Mouse (Mus musculus) forebrain, embryonic 10.5 days (tissue): ENCODE measurements at regions not wholly inside any gene's neighbourhood (a gene's known extent, or its start where the extent isn't known, plus 50 kb on each side); places are given as distances from the start of the nearest gene placed in this dataset.
A peak's percentile ranks its signal among the peaks of the same experiment; 100 is the strongest.

Source experiments
- DNase-seq: peaks from one replicate; pipeline ENCODE4 v3.0.0-alpha.2; 2017; ENCODE audit warnings: low spot score; ENCODE audit errors: extremely low spot score
- H3K27ac ChIP-seq: fragments of 300-500 bp; sonication (generic); 2 replicates; pipeline ENCODE4 v1.5.1; 2016; ENCODE audit warnings: mild to moderate bottlenecking
- H3K27me3 ChIP-seq: fragments of 300-500 bp; sonication (generic); 2 replicates; pipeline ENCODE4 v1.6.1; 2016; ENCODE audit warnings: mild to moderate bottlenecking; ENCODE audit not compliant: poor library complexity, severe bottlenecking
- H3K36me3 ChIP-seq: fragments of 300-500 bp; sonication (generic); replicated peaks from 2 replicates; pipeline ENCODE4 v1.6.1; 2016; ENCODE audit warnings: mild to moderate bottlenecking, moderate library complexity
- H3K4me1 ChIP-seq: fragments of 300-500 bp; sonication (generic); 2 replicates; pipeline ENCODE4 v1.6.1; 2016
- H3K4me3 ChIP-seq: fragments of 300-500 bp; sonication (generic); 2 replicates; pipeline ENCODE4 v1.5.1; 2016; ENCODE audit warnings: mild to moderate bottlenecking, moderate library complexity
- H3K9me3 ChIP-seq: fragments of 300-500 bp; sonication (generic); 2 replicates; pipeline ENCODE4 v1.6.1; 2016; ENCODE audit warnings: mild to moderate bottlenecking, moderate library complexity
- WGBS: fragments of 180-500 bp; shearing (Covaris S2); methylation state at CpG from one replicate; pipeline ENCODE4 v1.1.7; 2016; 5-methylcytosine and 5-hydroxymethylcytosine counted together

- DNase-seq: no peak
- Histone ChIP-seq H3K36me3 (no peaks in the 10 kb centered on the region), H3K9me3 (no peaks in the 10 kb centered on the region), H3K27me3 (peaks cover 57% of the 10 kb centered on the region), H3K4me1 (peaks cover 34% of the 10 kb centered on the region), H3K4me3 (no peak overlapping the region), H3K27ac (no peak overlapping the region)
- WGBS: 53% methylated on average over 4 of the region's 4 CpGs
These were observed 197.0 kb upstream of the Cadm1 start for GRCm38 (mm10) chr9:47332929-47333328.

- peaks cover 22% of the 10 kb centered on the region for H3K4me1 ChIP-seq
- H3K4me3 ChIP-seq: no peak overlapping the region
- H3K27me3 ChIP-seq: peaks cover 56% of the 10 kb centered on the region
- 63% methylated on average over 4 of the region's 4 CpGs for WGBS
- DNase-seq: no peak
- H3K9me3 ChIP-seq: no peaks in the 10 kb centered on the region
- H3K36me3 ChIP-seq: no peaks in the 10 kb centered on the region
- no peak overlapping the region for H3K27ac ChIP-seq
These were observed 191.8 kb upstream of the Cadm1 start for GRCm38 (mm10) chr9:47338221-47338620.

- no peak for DNase-seq
- H3K36me3 ChIP-seq: no peaks in the 10 kb centered on the region
- H3K4me1 ChIP-seq: peaks cover 13% of the 10 kb centered on the region; the same call in 1 of the 2 replicates
- 84% methylated on average over 2 of the region's 2 CpGs for WGBS
- no peak overlapping the region for H3K27ac ChIP-seq
- H3K27me3 ChIP-seq: peaks cover 88% of the 10 kb centered on the region
- no peaks in the 10 kb centered on the region for H3K9me3 ChIP-seq
- H3K4me3 ChIP-seq: no peak overlapping the region
These were observed 183.4 kb upstream of the Cadm1 start for GRCm38 (mm10) chr9:47346527-47347111.

GRCm38 (mm10) chr9:47350301-47350700, 179.7 kb upstream of the Cadm1 start:
- H3K36me3 ChIP-seq: no peaks in the 10 kb centered on the region
- no peak for DNase-seq
- H3K27ac ChIP-seq: no peak overlapping the region
- peaks cover 89% of the 10 kb centered on the region for H3K27me3 ChIP-seq
- H3K9me3 ChIP-seq: no peaks in the 10 kb centered on the region
- 90% methylated on average over 5 of the region's 5 CpGs for WGBS
- no peak overlapping the region for H3K4me3 ChIP-seq
- H3K4me1 ChIP-seq: peaks cover 35% of the 10 kb centered on the region

- no peak overlapping the region for H3K27ac ChIP-seq
- peaks cover 35% of the 10 kb centered on the region for H3K4me1 ChIP-seq
- H3K4me3 ChIP-seq: no peak overlapping the region
- WGBS: 86% methylated on average over 6 of the region's 6 CpGs
- H3K27me3 ChIP-seq: peaks cover 88% of the 10 kb centered on the region
- no peaks in the 10 kb centered on the region for H3K36me3 ChIP-seq
- DNase-seq: no peak
- H3K9me3 ChIP-seq: no peaks in the 10 kb centered on the region
These were observed 178.9 kb upstream of the Cadm1 start for GRCm38 (mm10) chr9:47351036-47351435.

- DNase-seq: peak; percentile 59
- no peaks in the 10 kb centered on the region for H3K36me3 ChIP-seq
- H3K4me1 ChIP-seq: peaks cover 41% of the 10 kb centered on the region
- peaks cover 91% of the 10 kb centered on the region for H3K27me3 ChIP-seq
- 18% methylated on average over 2 of the region's 2 CpGs for WGBS
- H3K4me3 ChIP-seq: no peak overlapping the region
- peak overlapping the region; percentile 57; the same call in 1 of the 2 replicates for H3K27ac ChIP-seq
- H3K9me3 ChIP-seq: no peaks in the 10 kb centered on the region
These were observed 177.0 kb upstream of the Cadm1 start for GRCm38 (mm10) chr9:47353017-47353416.

- 85% methylated on average over 5 of the region's 5 CpGs for WGBS
- peaks cover 46% of the 10 kb centered on the region for H3K4me1 ChIP-seq
- H3K36me3 ChIP-seq: no peaks in the 10 kb centered on the region
- no peak overlapping the region for H3K4me3 ChIP-seq
- DNase-seq: no peak
- no peak overlapping the region for H3K27ac ChIP-seq
- no peaks in the 10 kb centered on the region for H3K9me3 ChIP-seq
- H3K27me3 ChIP-seq: peaks cover 91% of the 10 kb centered on the region
These were observed 176.0 kb upstream of the Cadm1 start for GRCm38 (mm10) chr9:47353972-47354371.

DNA sequence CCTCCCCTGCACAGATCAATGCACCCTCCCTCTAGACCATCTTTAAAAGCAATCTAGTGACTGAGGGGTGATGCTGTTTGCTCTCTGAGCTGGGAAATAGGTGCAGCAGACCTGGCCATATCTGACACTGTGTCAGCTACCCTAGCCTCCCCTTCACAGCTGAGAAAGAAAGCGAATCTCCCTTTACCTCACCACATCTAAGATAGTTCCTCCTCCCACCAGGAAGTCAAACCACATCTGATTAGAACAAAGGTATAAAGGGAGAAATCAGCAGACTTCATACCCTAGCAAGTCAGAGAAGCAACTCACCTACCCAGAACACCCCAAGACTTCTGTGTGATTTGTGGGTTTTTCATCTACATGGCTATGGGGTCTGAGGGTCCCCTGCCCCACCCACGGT, 175.6 kb upstream of the Cadm1 start:
- Histone ChIP-seq H3K4me3 (no peak overlapping the region), H3K27ac (0 out of 2 replicates have a peak overlapping the region, but pooled peaks have one; percentile 4), H3K27me3 (peaks cover 91% of the 10 kb centered on the region), H3K36me3 (no peaks in the 10 kb centered on the region), H3K4me1 (peaks cover 46% of the 10 kb centered on the region), H3K9me3 (no peaks in the 10 kb centered on the region)
- WGBS: 82% methylated on average over 2 of the region's 2 CpGs
- no peak for DNase-seq

DNA sequence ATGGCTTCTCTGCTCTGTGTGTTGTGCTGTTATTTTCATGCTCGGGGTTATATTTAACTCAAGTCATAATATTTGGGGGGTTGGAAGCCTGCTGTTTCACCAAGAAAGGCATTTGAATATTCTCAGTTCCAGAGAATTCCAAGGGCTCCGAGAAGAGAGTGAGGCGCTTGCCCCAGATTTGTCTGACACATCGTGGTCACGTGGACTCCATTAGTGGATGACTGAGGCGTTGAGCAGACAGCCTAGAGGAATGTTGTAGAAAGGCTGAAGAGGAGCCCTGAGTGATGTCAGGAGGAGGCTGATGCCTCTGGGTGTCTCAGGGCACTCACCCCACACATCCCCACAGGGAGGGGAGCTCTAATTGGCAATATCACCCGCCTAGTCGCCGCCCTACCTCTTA, 175.1 kb upstream of the Cadm1 start:
- DNase-seq: no peak
- H3K4me1 ChIP-seq: peaks cover 46% of the 10 kb centered on the region
- 91% methylated on average over 9 of the region's 9 CpGs for WGBS

DNA sequence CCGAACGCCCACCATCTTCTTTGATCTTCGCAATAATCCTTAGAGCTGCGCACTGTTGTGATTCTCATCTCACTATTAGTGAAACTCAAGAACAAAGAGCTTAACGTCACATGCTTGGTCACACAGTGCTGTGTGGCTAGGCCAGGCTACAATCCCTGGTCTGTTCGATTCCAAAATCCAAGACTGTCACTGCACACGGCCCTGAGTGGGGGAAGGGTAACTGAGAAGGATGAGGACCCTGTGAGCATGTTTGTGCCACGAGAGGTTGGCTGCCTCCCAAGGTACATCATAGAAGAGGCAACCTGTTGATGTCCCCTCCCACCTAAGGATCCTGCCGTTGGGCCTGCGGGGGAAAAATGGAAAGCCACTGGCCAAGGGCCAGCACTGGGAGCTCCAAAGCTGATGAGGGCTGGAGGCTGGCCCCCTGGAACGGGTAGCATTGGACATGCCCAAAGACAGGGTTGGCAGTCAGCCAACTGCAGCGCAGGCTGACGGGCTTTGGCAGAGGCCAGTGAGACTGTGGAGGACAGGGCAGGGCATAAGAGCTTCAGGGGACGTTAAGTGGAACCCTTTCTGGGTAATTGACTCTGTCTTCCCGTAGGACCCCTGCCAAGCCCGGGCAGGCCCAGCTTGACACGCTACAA, 172.1 kb upstream of the Cadm1 start:
- H3K27me3 ChIP-seq: peaks cover 90% of the 10 kb centered on the region
- H3K27ac ChIP-seq: no peak overlapping the region; the same call in 1 of the 2 replicates
- no peak for DNase-seq
- peaks cover 42% of the 10 kb centered on the region for H3K4me1 ChIP-seq
- no peak overlapping the region for H3K4me3 ChIP-seq
- no peaks in the 10 kb centered on the region for H3K36me3 ChIP-seq
- WGBS: 85% methylated on average over 17 of the region's 17 CpGs
- no peaks in the 10 kb centered on the region for H3K9me3 ChIP-seq

More for the DNA sequence above, 175.1 kb upstream of the Cadm1 start:
- 0 out of 2 replicates have a peak overlapping the region, but pooled peaks have one; percentile 4 for H3K27ac ChIP-seq
- no peak overlapping the region for H3K4me3 ChIP-seq
- peaks cover 91% of the 10 kb centered on the region for H3K27me3 ChIP-seq
- H3K36me3 ChIP-seq: no peaks in the 10 kb centered on the region
- no peaks in the 10 kb centered on the region for H3K9me3 ChIP-seq

GRCm38 (mm10) chr9:47358400-47358767, 171.6 kb upstream of the Cadm1 start:
- 76% methylated on average over 4 of the region's 4 CpGs for WGBS
- Histone ChIP-seq H3K4me1 (peaks cover 42% of the 10 kb centered on the region), H3K27me3 (peaks cover 94% of the 10 kb centered on the region), H3K36me3 (no peaks in the 10 kb centered on the region), H3K4me3 (no peak overlapping the region), H3K27ac (no peak overlapping the region), H3K9me3 (no peaks in the 10 kb centered on the region)
- DNase-seq: no peak

DNA sequence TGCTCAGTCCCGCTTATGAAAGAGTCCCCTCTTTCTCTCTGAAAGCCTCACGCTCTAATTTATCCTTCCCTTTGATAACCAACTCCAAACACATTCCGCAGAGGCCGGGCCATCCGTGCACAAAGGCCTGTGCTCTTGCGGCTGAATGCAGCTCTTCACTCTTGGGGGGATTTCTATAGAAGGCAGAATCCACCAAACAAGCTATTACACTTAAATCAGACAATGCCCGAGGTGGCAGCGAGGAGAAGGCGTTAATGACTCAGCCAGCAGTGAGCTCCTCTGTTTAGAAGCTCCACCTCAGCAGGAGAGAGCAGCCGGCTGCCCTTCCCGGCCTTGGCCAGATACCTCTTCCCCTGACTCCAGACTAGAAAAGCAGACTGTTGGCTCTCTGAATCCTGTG, 166.9 kb upstream of the Cadm1 start:
- Histone ChIP-seq H3K27ac (peak overlapping the region; percentile 78), H3K27me3 (peaks cover 99% of the 10 kb centered on the region)

GRCm38 (mm10) chr9:47364762-47365161, 165.2 kb upstream of the Cadm1 start:
- 67% methylated on average over 3 of the region's 3 CpGs for WGBS
- Histone ChIP-seq H3K4me1 (peaks cover 54% of the 10 kb centered on the region), H3K9me3 (no peaks in the 10 kb centered on the region), H3K4me3 (no peak overlapping the region), H3K27me3 (peaks cover 99% of the 10 kb centered on the region), H3K27ac (no peak overlapping the region), H3K36me3 (no peaks in the 10 kb centered on the region)
- DNase-seq: no peak

More for the DNA sequence above, 166.9 kb upstream of the Cadm1 start:
- 2% methylated on average over 11 of the region's 11 CpGs for WGBS
- peaks cover 48% of the 10 kb centered on the region for H3K4me1 ChIP-seq
- no peaks in the 10 kb centered on the region for H3K36me3 ChIP-seq
- H3K4me3 ChIP-seq: no peak overlapping the region
- H3K9me3 ChIP-seq: no peaks in the 10 kb centered on the region
- DNase-seq: peak; percentile 62
